Mouse (Mus musculus) adrenal gland, postnatal 14 days (tissue): ENCODE results near the gene Ccdc85a. TPM values are rescaled to one million over a fixed set of nuclear protein-coding genes. Genes with fewer than 3 reads are reported as not detected.

Source experiments
- DNase-seq: peaks from one replicate; pipeline ENCODE4 v3.0.0; 2021; ENCODE audit warnings: mixed read lengths
- long read RNA-seq, 2 experiments: library from polyadenylated mRNA; stranded (forward); transcript quantifications; one replicate each; pipeline ENCODE4 v2.0.0; 2021
- total RNA-seq: library from RNA; stranded (reverse); gene quantifications from 2 replicates; pipeline ENCODE4 v1.2.3, GENCODE M21; 2021

Gene Ccdc85a
- total RNA-seq = 8.7 and 11.6 TPM in 2 replicates
- long read RNA-seq, experiment 1, full-length matches to known transcripts = 4 of 4 reads
- long read RNA-seq, experiment 1, partial matches to known transcripts = 0 of 4 reads
- long read RNA-seq, experiment 1, other reads (novel, unspliced or antisense) = 0 of 4 reads
- long read RNA-seq, experiment 2, full-length matches to known transcripts = 3 of 5 reads
- long read RNA-seq, experiment 2, partial matches to known transcripts = 0 of 5 reads
- long read RNA-seq, experiment 2, other reads (novel, unspliced or antisense) = 2 of 5 reads

- peak; percentile 89 for DNase-seq
These were observed at the start of gene Ccdc85a for GRCm38 (mm10) chr11:28583911-28584434. Ccdc85a (minus strand) TSS chr11:28584324.

DNA sequence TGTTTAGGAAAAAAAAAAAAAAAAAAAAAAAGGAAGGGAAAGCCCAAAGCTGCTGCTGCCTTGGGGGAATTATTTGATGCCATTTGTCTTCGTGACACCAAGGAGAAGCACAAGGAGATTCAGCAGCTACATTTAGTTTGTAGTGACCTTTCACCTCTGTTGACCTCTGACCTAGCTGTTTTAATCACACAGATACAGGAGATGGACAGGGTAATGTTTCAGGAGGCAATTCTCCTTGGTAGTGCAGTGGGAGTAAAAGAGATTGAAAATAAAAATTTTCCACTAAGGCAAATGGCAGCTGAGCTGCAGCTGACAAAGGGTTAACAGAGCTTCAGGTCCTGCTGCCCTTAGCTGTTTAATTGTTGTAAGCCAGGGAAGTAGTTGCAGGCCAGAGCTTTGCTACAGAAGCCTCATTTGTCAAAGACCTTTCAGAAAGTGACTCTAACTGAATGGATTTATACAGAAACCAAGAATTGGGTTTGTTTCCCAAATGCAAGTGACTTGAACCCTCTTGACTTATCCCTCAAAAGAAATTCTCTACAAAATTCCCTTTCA, 49.5 kb upstream of the Ccdc85a start:
- DNase-seq = no peak

DNA sequence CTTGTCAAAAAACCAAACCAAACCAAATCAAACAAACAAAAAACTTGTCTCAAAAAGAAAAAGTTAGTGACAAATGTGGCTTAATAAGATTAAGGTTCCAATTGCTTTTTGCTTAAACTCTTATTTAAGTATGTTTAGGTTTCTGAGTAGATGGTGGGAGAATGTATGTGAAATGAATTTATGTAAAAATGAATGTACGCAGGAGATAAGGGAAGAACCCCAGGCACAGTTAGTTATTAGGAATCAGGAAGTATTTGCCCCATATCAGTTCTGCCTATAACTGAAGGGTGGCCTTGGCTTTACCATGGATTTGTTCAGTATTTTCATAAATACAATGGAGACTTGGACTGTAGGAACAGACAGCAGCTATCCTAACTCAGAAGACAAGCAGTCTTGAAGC, 49.0 kb upstream of the Ccdc85a start:
- DNase-seq = no peak

GRCm38 (mm10) chr11:28630771-28631170, 46.6 kb upstream of the Ccdc85a start:
- DNase-seq = no peak

DNA sequence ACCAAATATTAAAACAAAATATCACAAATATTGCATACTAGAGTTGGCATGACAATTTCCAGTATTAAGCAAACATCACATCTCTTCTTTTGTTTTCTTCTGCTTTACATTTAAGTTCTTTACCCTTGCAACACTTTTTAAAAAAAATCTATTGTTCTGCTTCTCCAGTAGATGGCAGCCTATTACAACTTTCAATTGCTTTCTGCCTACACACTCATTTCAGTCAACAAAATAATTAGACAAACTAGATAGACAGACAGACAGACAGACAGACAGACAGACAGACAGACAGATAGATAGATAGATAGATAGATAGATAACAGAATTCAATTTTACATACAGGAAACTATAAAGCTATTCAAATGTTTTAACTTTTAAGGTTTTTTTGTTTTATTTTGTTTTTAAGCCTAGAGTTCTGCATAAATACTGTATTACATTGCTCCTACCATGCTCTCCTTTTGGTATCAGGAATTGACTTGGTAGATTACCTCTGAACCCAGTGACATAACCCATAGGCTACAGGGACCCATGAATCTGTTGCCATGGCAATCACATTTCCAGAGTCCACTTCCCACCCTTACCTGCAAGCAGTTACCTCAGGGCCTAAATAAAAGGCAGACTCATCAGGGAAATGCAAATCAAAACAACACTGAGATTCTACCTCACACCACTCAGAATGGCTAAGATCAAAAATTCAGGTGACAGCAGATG, 26.8 kb upstream of the Ccdc85a start:
- no peak for DNase-seq

DNA sequence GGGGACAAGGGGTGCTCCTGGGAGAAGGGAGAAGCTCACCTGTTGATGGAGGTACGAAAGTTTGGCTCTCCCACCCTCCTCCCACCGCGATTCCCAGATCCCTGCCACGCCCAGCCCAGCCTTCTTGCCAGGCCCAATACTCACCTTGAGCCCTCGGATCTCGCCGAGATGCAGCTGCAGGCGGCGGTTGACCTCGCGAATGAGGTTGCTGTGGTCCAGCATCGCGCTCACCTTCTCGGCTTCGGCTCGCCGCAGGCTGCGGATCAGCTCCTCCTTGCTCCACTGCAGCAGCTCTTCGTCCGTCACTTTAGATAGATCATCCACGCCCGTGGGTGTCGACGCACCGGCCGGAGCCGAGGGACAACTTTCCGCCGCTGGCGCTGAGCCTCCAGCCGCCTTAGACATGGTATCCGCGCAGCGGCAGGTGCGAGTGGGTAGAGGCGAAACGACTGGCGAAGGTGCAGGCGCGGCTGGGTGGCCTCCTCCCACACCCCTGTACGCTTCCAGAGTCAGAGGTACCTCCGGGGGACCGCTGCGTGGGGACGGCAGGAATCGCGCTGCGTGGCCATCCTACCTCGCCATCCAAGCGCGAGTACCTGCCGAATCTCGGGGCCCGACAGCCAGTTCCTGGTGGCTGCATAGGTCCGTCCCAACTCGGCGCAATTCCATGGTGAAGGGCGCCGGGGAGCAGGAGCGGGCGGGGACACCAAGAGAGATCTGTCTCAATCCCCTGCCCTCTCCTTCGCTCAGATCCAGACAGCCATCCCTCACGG, 800 bp downstream of the Ccdc85a start:
- DNase-seq = peak; percentile 15

DNA sequence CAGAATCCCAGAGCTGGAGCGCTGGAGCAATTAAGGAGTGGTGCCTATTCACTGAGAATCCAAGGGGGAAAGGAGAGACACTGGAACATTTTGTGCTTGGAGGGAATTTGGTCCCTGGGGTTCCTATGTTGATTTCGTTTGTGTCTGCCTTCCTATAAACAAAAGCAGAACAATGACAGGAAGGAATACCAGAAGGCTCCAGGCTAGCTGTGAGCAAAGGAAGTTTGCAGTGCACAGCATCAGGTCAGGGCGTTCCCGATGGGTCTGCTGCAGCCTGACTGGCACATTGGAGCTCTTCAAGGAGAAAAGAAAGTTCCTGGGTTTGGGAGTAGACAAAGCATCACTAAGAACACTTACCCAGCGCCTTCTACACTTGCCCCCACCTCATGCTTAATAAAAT, 1.9 kb downstream of the Ccdc85a start:
- DNase-seq = peak; percentile 9

DNA sequence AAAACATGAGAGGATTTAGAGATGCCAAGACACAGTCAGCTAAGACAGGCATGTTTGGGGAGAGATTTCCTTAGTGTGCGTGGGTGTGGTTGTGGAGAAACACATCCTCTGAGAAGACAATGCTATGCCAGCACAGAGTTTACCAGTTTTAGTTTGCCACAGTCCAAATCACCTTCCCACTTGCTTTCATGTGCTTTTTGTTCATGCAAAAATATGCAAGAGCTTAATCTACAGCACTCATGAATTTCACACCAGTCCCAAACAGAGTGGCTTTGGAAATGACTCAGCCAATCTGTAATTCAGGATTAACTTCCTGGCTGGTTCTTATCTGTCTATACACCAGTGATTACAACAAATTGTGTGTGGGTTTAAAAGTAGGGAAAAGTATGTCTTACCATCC, 11.7 kb downstream of the Ccdc85a start:
- no peak for DNase-seq

- DNase-seq = no peak
These were observed 27.7 kb downstream of the Ccdc85a start for GRCm38 (mm10) chr11:28556420-28556819.

DNA sequence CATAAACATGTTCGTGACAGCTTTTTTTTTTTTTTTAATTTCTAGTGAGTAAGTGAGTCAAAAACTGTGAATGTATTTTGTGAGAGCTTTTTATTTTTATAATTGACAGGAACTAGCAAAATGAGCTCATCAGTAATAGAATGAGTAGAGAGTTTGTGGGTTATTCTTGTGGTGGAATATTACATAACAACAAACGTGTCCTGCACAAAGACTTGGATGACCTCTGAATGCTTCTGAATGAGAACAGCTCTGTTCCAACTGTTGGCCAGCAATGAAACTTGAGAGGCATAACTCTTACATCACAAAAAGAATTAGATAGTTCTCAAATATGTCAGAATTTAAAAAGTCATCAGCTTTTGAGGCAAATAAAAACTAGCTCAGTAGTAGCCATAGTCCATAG, 40.7 kb downstream of the Ccdc85a start:
- DNase-seq = no peak

- DNase-seq = no peak
These were observed 42.8 kb downstream of the Ccdc85a start for GRCm38 (mm10) chr11:28541307-28541706.

DNA sequence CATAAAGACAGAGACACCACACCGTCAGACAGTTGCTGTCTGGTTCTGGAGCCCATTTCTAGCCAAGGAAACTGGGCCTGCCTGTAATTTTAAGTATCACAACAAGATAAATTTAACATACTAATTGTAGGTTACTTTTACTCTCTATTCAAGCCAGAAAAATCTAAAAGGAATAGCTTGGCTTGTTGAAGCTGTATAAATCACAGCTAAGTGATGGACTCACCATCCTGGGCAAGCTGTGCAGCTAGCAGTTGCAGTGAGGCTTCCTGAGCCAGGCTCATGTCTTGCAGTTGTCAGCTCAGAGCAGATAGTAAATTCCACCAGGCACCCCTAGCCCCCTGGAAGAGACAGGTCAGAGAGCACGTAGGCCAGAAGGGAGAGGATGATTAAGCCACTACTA, 50.8 kb downstream of the Ccdc85a start:
- DNase-seq = no peak

- DNase-seq = no peak
These were observed 82.9 kb downstream of the Ccdc85a start for GRCm38 (mm10) chr11:28501190-28501589.

GRCm38 (mm10) chr11:28497034-28497433, 87.1 kb downstream of the Ccdc85a start:
- no peak for DNase-seq

DNA sequence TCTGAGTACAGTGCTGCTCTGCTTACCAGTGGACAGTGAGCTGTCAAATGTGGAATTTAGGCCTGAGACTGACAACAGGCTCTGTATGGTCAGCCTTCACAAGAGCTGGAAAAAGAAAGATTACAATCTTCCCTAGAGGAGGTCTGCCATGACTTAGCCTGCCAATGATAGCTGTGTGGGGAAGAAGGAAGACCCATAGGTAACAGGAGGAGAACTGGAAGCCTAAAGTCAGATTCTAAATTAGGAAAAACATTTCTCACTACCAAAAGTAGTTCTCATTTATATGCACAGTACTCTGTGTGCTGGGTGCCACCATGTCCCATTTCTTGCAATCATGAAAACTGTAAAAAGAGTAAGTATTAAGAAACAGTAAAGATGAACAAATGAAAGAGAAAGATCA, 90.8 kb downstream of the Ccdc85a start:
- DNase-seq = no peak

GRCm38 (mm10) chr11:28491330-28491729, 92.8 kb downstream of the Ccdc85a start:
- DNase-seq = no peak

DNA sequence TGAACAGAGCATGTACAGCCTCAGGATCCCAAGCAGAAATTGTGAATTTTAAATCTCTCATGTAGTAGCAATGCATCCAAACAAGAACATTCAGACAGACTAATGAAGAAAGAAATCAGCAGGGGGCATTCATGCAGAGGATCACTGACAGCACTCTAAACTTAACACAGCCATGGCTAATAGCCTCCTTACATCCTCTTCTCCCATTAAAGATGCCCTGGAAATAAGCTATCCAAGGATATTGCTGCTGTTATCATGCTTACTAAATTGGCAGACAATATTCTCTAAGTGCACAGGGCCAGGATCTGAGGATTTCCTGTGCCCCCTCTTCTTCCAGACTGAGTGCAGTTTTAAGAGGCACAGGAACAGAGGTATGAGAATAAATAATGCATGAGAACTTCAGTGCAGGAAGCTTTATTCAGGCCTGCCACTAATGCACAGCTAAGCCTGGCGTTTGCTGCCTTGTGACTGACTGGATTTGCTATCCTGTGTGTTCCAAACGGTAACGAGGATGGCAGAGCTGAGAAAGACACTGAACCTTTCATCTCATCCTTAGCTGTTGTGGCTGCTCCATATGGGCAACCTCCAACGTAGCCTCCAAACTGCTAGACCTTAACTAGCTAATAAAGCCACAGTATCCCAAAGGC, 99.9 kb downstream of the Ccdc85a start:
- DNase-seq = no peak

DNA sequence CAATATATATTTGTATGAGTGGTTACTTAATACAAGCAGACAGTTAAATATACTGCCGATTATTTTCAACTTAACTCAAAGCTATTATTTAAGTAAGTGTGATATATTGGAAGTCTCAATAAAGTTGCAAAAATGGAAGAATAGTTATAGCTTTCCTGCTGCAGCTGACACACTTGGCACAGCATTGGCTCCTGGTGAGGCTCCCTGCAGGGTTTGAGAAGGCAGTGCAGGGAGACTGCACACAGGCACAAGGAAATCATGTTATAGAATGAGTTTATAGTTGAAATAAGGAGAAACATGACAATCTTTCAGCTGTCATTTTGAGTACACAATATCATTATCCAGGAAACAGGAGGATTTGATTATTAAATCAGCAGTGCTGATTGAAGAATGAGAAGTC, 107.0 kb downstream of the Ccdc85a start:
- no peak for DNase-seq

DNA sequence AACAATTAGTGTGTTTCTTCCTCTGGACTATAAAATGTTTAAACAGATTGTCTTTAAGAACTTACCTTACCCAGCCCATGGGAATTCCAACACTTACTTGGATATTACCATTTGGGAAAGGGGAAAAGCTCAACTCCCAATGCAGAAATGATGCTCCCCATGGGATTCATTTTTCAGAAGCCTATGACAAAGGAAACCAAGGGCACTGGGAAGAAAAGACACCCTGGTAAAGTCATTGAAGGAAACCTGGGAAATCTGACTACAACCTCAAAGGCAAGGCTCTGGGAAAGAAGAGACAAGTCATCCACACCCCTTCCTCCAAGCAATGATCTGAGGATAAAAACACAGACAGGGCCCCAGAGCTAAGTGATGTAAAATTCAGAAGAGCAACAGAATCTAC, 118.4 kb downstream of the Ccdc85a start:
- DNase-seq = no peak

GRCm38 (mm10) chr11:28464926-28465325, 119.2 kb downstream of the Ccdc85a start:
- DNase-seq = no peak

GRCm38 (mm10) chr11:28459165-28459564, 125.0 kb downstream of the Ccdc85a start:
- DNase-seq = no peak

DNA sequence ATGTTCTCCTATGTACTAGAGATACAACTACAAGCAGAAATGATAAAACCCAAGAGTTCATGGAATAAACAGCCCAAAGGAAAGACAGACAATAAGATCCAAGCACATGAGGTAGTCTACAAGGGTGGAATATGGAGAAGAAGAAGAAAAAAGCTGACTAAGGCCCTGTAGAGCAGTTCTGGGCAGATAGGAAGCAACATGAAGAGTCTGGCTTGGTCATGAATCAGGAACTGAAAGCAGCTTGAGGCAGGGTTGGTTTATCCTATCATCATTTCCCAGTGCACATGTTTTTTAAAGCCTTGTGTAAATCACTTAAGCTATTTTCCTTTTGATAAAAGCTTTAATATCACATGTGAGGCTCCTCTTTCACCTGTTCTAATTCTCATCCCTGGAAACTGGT, 144.2 kb downstream of the Ccdc85a start:
- DNase-seq = no peak
